Mouse (Mus musculus): ENCODE data around the gene Gm9195.

- no peak for TF ChIP-seq CTCF (conservative IDR thresholded peaks at IDR 0.05; ENCODE audit: insufficient read depth, insufficient read length, low read depth, low read length)
- TF ChIP-seq POLR2A (IDR thresholded peaks at IDR 0.05; ENCODE audit: low read depth, low read length), result no peak
Measured at GRCm38 (mm10) chr14:72442936-72443335, 48.7 kb downstream of the Gm9195 start.

Measured in kidney, adult 2 months (tissue).